Mouse (Mus musculus) brain, embryonic 14.5 days (tissue): ENCODE measurements around the gene 4921524J17Rik.

Experiments
- CTCF ChIP-seq: fragments of 200-500 bp; IDR thresholded peaks from 2 replicates; pipeline ENCODE4 v1.5.1; 2012; ENCODE audit warnings: inconsistent platforms, mild to moderate bottlenecking, moderate library complexity, borderline replicate concordance; ENCODE audit not compliant: insufficient read depth, insufficient read length; ENCODE audit errors: extremely low read depth
- POLR2A ChIP-seq: fragments of 200-500 bp; IDR thresholded peaks from 2 replicates; pipeline ENCODE4 v1.6.1; 2012; ENCODE audit warnings: mild to moderate bottlenecking, inconsistent platforms, borderline replicate concordance; ENCODE audit not compliant: poor library complexity, insufficient read depth, insufficient read length, severe bottlenecking; ENCODE audit errors: extremely low read depth

GRCm38 (mm10) chr8:85365176-85365575 lies 67.5 kb downstream of the 4921524J17Rik start:
- TF ChIP-seq CTCF (no peak), POLR2A (no peak)
